Mouse (Mus musculus) erythroblast, embryonic 14.5 days (primary cell): ENCODE measurements around the gene Arap1. TPM values are rescaled to one million over a fixed set of nuclear protein-coding genes. Genes with fewer than 3 reads are reported as not detected.

Experiments
- H3K27me3 ChIP-seq: 2 replicates; pipeline ENCODE4 v1.6.1; 2012; ENCODE audit warnings: inconsistent platforms; ENCODE audit not compliant: control insufficient read depth
- H3K36me3 ChIP-seq: 2 replicates; pipeline ENCODE4 v1.6.1; 2012; ENCODE audit warnings: mild to moderate bottlenecking, inconsistent platforms; ENCODE audit not compliant: control insufficient read depth
- H3K4me1 ChIP-seq: 2 replicates; pipeline ENCODE4 v1.6.1; 2012; ENCODE audit warnings: inconsistent platforms; ENCODE audit not compliant: control insufficient read depth
- H3K4me3 ChIP-seq: replicated peaks from 2 replicates; pipeline ENCODE3; 2012; ENCODE audit warnings: moderate library complexity, mild to moderate bottlenecking, inconsistent platforms
- H3K9me3 ChIP-seq: 2 replicates; pipeline ENCODE4 v1.6.1; 2012; ENCODE audit warnings: low read length, inconsistent platforms, mixed read lengths; ENCODE audit not compliant: control insufficient read depth
- GATA1 ChIP-seq: IDR thresholded peaks from 2 replicates; pipeline ENCODE4 v1.6.1; 2012; ENCODE audit warnings: low read length, inconsistent platforms, mixed read lengths
- TAL1 ChIP-seq: IDR thresholded peaks from 3 replicates; pipeline ENCODE4 v1.6.1; 2012; ENCODE audit warnings: low read length, inconsistent platforms, mixed read lengths
- polyA plus RNA-seq: library from polyadenylated mRNA; stranded (reverse); fragments of >175 nt; gene quantifications from 2 replicates; pipeline ENCODE4 v1.2.3, GENCODE M21; 2012

Arap1 gene
- polyA plus RNA-seq, 1 experiment, result 1.1 TPM

DNA sequence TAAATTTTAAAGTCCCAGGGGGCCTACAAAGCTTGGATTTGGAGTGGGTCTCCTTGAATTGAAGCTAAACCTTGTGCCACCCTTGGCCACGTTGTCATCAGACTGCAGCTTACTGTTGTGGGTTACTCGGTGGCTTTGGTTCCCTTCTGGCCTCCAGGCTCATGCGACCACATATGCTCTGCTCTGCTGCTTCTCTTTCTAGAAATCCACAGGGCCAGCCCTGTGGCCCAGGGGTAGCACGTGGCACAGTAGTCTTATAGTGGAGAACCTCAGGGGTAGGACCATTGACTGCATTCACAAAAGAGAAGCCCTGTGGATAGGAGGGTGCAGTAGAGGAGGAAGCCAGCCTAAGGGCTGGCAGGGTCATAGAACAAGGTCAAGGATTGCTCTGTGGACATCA is 4.5 kb downstream of the Arap1 start:
- TF ChIP-seq GATA1 (no peak), TAL1 (no peak)
- peaks cover 26% of the 10 kb centered on the region for H3K4me1 ChIP-seq
- no peak overlapping the region for H3K4me3 ChIP-seq
- H3K27me3 ChIP-seq, result peaks cover 8% of the 10 kb centered on the region
- H3K9me3 ChIP-seq, result no peaks in the 10 kb centered on the region
- no peaks in the 10 kb centered on the region for H3K36me3 ChIP-seq

DNA sequence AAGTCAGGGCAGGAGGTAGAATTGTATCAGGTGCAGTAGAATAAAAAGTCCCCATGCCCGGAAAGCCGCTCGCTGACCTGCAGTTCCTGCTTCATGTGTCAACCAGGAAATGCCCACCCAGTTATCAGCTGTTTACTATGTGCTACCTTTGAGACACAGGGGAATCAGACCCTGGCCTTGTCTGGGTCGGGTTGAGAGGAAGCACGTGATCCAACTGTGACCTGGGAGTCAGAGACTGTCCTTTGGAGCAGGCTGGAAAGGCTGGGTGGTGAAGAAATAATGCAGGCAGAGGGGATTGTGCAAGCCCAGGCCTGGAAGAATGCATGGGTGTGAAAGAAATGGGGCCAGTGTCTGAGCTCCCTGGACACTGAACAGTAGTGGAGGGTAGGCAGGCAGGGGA is 6.6 kb downstream of the Arap1 start:
- no peak overlapping the region for H3K4me3 ChIP-seq
- TF ChIP-seq GATA1 (no peak), TAL1 (no peak)
- peaks cover 7% of the 10 kb centered on the region for H3K4me1 ChIP-seq
- H3K9me3 ChIP-seq, result no peaks in the 10 kb centered on the region
- no peaks in the 10 kb centered on the region for H3K36me3 ChIP-seq
- H3K27me3 ChIP-seq, result no peaks in the 10 kb centered on the region; the same call in 1 of the 2 replicates

DNA sequence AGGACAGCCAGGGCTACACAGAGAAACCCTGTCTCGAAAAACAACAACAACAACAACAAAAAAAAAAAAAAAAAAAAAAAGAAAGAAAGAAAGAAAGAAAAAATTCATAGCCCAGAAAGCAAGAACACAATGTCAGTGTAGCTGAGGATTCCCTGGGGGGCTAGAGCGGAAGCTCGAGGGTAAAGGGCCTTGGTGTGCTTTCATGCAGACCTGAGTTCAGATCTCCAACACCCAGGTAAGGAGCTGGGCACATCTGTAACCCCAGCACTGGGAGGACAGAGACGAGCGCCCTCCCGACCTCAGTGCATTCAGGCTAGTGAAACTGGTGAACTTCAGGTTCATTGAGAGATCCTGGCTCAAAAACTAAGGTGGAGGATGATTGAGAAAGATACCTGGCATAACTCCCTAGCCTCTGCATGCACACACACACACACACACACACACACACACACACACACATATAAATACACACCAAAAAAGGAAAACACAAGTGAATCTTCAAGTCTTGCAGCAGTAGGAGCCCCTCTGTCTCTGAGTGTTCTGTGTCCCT is 7.8 kb downstream of the Arap1 start:
- Histone ChIP-seq H3K9me3 (no peaks in the 10 kb centered on the region), H3K36me3 (no peaks in the 10 kb centered on the region), H3K4me1 (peaks cover 7% of the 10 kb centered on the region), H3K4me3 (no peak overlapping the region), H3K27me3 (no peaks in the 10 kb centered on the region)
- TF ChIP-seq TAL1 (no peak), GATA1 (no peak)

DNA sequence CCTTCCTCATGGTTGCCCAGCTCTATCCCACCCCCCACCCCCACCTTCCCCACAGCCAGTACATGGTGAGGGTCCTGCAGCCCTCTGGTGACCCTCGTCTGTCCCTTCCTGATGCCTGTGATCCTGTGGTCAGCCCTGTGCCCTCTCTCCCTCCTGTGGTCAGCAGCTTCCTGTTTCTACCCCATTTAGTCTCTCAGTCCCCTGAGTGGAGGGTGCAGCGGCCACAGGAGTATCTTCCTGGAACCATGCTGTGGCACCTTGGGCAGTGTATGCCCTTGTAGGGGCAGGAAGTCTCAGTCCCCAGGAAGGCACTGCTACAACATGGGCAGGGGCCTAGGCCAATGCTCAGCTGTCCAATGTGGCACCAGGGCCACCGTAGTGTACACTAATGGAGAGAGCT is 9.0 kb downstream of the Arap1 start:
- no peaks in the 10 kb centered on the region for H3K27me3 ChIP-seq
- no peaks in the 10 kb centered on the region for H3K36me3 ChIP-seq
- peaks cover 7% of the 10 kb centered on the region for H3K4me1 ChIP-seq
- no peaks in the 10 kb centered on the region for H3K9me3 ChIP-seq
- TF ChIP-seq TAL1 (no peak), GATA1 (no peak)
- H3K4me3 ChIP-seq, result no peak overlapping the region

DNA sequence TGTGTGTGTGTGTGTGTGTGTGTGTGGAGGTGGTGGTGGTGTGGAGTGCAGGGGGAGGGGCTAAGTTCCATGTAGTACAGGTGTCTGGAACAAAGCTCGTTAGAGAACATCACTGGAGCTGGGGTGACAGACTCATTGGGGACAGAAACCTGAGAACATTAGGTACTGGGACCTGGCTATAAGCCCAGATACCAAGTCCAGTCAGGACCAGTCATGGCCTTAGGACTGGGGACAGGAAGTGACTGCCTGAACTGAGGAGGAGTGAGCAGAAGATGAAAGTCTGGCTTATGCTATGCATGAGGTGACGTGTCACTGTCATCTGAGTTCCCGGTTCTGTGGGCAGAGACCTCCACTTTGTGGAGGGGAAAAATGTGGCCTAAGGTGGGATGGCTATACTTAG is 12.5 kb downstream of the Arap1 start:
- Histone ChIP-seq H3K36me3 (no peaks in the 10 kb centered on the region), H3K4me3 (no peak overlapping the region), H3K9me3 (no peaks in the 10 kb centered on the region), H3K27me3 (no peaks in the 10 kb centered on the region), H3K4me1 (peaks cover 5% of the 10 kb centered on the region)
- TF ChIP-seq GATA1, result no peak
- TF ChIP-seq TAL1, result no peak

DNA sequence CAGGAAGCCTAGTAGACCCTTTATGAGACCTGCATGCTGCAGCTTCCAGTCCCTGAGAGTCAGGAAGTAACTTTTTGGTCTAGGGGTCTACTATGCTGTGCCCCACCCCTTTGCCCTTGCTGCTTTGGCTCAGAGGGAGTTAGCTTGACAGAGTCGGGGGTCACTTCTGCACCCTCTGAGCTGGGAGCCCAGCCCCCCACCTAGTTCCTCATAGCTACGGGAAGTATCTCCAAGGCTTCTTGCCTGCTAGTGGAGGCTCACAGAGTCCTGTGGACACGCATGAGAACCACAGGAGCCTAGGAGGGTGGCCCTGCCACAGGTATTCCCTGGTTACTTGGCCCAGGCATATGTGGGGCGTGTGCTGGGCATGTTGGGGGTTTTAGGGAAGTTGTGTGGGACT is 13.2 kb downstream of the Arap1 start:
- Histone ChIP-seq H3K36me3 (no peaks in the 10 kb centered on the region), H3K4me3 (no peak overlapping the region), H3K4me1 (peaks cover 5% of the 10 kb centered on the region), H3K27me3 (no peaks in the 10 kb centered on the region), H3K9me3 (no peaks in the 10 kb centered on the region)
- TF ChIP-seq GATA1, result no peak
- no peak for TF ChIP-seq TAL1

DNA sequence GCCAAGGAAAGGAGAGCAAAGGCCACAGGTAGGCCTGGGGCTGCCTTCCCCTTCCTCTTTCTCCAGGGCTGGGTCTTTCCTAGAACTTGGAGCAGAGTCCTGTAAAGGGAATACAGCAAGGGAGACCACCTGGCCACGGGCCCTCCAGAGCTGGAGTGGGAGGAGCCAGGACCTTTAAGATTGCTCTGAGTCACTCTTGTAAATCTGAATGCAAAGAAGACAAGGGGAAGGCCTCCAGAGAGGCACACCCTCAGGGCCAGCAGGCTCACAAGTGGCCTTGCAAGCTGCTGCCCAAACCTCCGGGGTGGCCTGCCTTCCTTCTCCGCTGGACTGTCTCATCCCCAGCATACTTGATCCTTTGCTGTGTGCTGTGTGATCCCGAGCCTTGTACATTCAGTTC is 13.9 kb downstream of the Arap1 start:
- no peaks in the 10 kb centered on the region for H3K9me3 ChIP-seq
- no peak overlapping the region for H3K4me3 ChIP-seq
- TF ChIP-seq TAL1 (no peak), GATA1 (no peak)
- no peaks in the 10 kb centered on the region for H3K27me3 ChIP-seq
- H3K36me3 ChIP-seq, result no peaks in the 10 kb centered on the region
- H3K4me1 ChIP-seq, result peaks cover 4% of the 10 kb centered on the region

DNA sequence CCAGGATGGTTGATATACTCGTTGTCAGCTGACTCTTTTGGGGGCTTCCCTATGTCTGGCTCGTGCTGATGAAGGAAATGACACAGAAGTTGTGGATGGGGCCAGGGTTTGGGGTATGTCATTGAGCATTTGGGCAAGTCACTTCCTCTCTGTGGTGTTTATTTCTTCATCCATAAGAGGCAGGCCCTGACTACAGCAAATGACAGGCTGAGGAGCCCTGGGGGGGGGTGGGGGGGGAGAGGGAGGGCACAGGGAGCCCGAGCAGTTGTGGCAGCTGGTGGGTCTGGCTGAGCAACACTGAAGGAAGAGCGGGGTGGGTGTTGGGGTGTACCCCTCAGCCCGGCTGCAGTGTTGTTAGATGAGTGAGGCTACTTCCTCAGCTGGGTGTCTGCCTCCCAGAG is 14.9 kb downstream of the Arap1 start:
- Histone ChIP-seq H3K27me3 (no peaks in the 10 kb centered on the region), H3K4me1 (no peaks in the 10 kb centered on the region), H3K36me3 (no peaks in the 10 kb centered on the region), H3K4me3 (no peak overlapping the region), H3K9me3 (no peaks in the 10 kb centered on the region)
- TF ChIP-seq TAL1, result no peak
- no peak for TF ChIP-seq GATA1

DNA sequence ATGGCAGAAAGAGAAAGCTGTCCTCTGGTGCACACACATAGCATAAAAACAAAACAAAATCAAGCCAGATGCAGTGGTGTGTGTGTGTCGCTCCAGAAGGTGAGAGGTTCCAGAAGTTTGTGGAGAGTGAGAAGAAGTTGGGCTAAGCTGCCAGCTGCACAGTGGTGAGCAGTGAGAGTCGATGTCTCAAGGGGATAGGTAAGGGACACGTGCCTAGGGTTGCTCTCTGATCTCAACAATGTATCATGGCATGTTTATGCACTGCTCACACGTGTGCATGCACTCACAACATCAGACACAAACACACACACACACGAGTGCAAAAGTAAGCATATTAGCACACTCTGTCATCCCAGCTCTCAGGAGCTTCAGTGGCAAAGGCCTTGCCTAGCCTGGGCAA is 16.0 kb downstream of the Arap1 start:
- Histone ChIP-seq H3K36me3 (no peaks in the 10 kb centered on the region), H3K9me3 (no peaks in the 10 kb centered on the region), H3K27me3 (no peaks in the 10 kb centered on the region), H3K4me1 (no peaks in the 10 kb centered on the region), H3K4me3 (no peak overlapping the region)
- TF ChIP-seq GATA1, result no peak
- no peak for TF ChIP-seq TAL1
